Mouse (Mus musculus): Measurements from ENCODE around the gene Setd7.

DNA sequence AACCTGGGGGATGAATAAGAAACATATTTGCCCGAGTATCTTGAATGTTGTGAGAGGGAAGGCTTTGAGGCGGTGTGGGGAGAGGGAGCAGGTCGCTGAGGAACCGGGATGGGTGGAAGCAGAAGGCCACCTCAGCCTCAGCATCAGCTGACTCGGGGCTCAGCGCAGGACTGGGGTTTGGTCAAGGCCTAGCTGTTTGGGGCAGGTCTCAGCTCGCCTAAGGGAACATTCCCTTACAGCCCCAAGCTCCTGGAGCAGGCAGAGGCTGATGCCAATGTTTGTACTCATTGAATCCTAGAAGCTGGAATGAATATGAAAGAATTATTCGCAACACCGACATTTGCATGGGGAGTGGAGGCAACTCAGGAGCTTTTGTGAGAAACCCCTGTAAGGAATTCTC, 13.2 kb upstream of the Setd7 start:
- TF ChIP-seq CTCF (IDR thresholded peaks at IDR 0.05) (no peak), EP300 (IDR thresholded peaks at IDR 0.05) (no peak)

Data from lung, postnatal 0 days (tissue).